Mouse (Mus musculus): ENCODE data around the gene Hfe2.
A peak's percentile ranks its signal among the peaks of the same experiment; 100 is the strongest.
"Not testable (repeated sequence)": the region's sequence is repeated elsewhere in the genome, so short reads cannot be mapped to it uniquely, and the experiment has no call there.

The Hfe2 gene

GRCm38 (mm10) chr3:96524914-96525313 is at the start of gene Hfe2:
Gene Hfe2 (plus strand): TSS chr3:96525172.
- DNase-seq (ENCODE audit: low read depth, low spot score): peak; percentile 83

- no peak for DNase-seq (ENCODE audit: low read depth, low spot score)
Observed at GRCm38 (mm10) chr3:96477084-96477483, 47.9 kb upstream of the Hfe2 start.

GRCm38 (mm10) chr3:96477558-96477957 is 47.4 kb upstream of the Hfe2 start:
- DNase-seq (ENCODE audit: low read depth, low spot score): no peak

- DNase-seq (ENCODE audit: low read depth, low spot score): no peak
Observed at GRCm38 (mm10) chr3:96479249-96479648, 45.7 kb upstream of the Hfe2 start.

- DNase-seq (ENCODE audit: low read depth, low spot score): no peak
Observed at GRCm38 (mm10) chr3:96480684-96481270, 44.2 kb upstream of the Hfe2 start.

GRCm38 (mm10) chr3:96481856-96482255 is 43.1 kb upstream of the Hfe2 start:
- DNase-seq (ENCODE audit: low read depth, low spot score): no peak

- no peak for DNase-seq (ENCODE audit: low read depth, low spot score)
Observed at GRCm38 (mm10) chr3:96482451-96482850, 42.5 kb upstream of the Hfe2 start.

- DNase-seq (ENCODE audit: low read depth, low spot score): not testable (repeated sequence)
Observed at GRCm38 (mm10) chr3:96483044-96483443, 41.9 kb upstream of the Hfe2 start.

GRCm38 (mm10) chr3:96483946-96484345 is 41.0 kb upstream of the Hfe2 start:
- DNase-seq (ENCODE audit: low read depth, low spot score): no peak

- no peak for DNase-seq (ENCODE audit: low read depth, low spot score)
Observed at GRCm38 (mm10) chr3:96484921-96485320, 40.1 kb upstream of the Hfe2 start.

- no peak for DNase-seq (ENCODE audit: low read depth, low spot score)
Observed at GRCm38 (mm10) chr3:96485361-96485760, 39.6 kb upstream of the Hfe2 start.

GRCm38 (mm10) chr3:96486064-96486827 is 38.7 kb upstream of the Hfe2 start:
- DNase-seq (ENCODE audit: low read depth, low spot score): not testable (repeated sequence)

GRCm38 (mm10) chr3:96486828-96487559 is 38.0 kb upstream of the Hfe2 start:
- not testable (repeated sequence) for DNase-seq (ENCODE audit: low read depth, low spot score)

GRCm38 (mm10) chr3:96487596-96488289 is 37.2 kb upstream of the Hfe2 start:
- no peak for DNase-seq (ENCODE audit: low read depth, low spot score)

- DNase-seq (ENCODE audit: low read depth, low spot score): not testable (repeated sequence)
Observed at GRCm38 (mm10) chr3:96488290-96488906, 36.6 kb upstream of the Hfe2 start.

- DNase-seq (ENCODE audit: low read depth, low spot score): not testable (repeated sequence)
Observed at GRCm38 (mm10) chr3:96488907-96489629, 35.9 kb upstream of the Hfe2 start.

GRCm38 (mm10) chr3:96489636-96490035 is 35.3 kb upstream of the Hfe2 start:
- DNase-seq (ENCODE audit: low read depth, low spot score): not testable (repeated sequence)

- DNase-seq (ENCODE audit: low read depth, low spot score): not testable (repeated sequence)
Observed at GRCm38 (mm10) chr3:96494456-96494855, 30.5 kb upstream of the Hfe2 start.

- no peak for DNase-seq (ENCODE audit: low read depth, low spot score)
Observed at GRCm38 (mm10) chr3:96494912-96495311, 30.1 kb upstream of the Hfe2 start.

GRCm38 (mm10) chr3:96495490-96496210 is 29.3 kb upstream of the Hfe2 start:
- DNase-seq (ENCODE audit: low read depth, low spot score): no peak
